Mouse (Mus musculus) cerebellum, adult 2 months (tissue): Measurements from ENCODE around the gene Pitx3.

Experiments
- CTCF ChIP-seq: fragments of 200-500 bp; IDR thresholded peaks from 2 replicates; pipeline ENCODE4 v1.5.1; 2011; ENCODE audit warnings: low read depth, mild to moderate bottlenecking, control low read depth, low read length, moderate library complexity, borderline replicate concordance; ENCODE audit not compliant: insufficient read depth
- POLR2A ChIP-seq: fragments of 200-500 bp; IDR thresholded peaks from 2 replicates; pipeline ENCODE4 v1.6.1; 2011; ENCODE audit warnings: low read length, control low read depth, borderline replicate concordance; ENCODE audit not compliant: insufficient read depth

GRCm38 (mm10) chr19:46086337-46086736 is 61.8 kb downstream of the Pitx3 start:
- peak; percentile 51; the same call in 1 of the 2 replicates for TF ChIP-seq CTCF
- no peak for TF ChIP-seq POLR2A
